In genomic region chr15:26220855-26221254, GRCm38 (mm10) we compare ENCODE assay signal across 25 mouse cellular contexts.
A peak's percentile ranks its signal among the peaks of the same experiment; 100 is the strongest.
DNase-seq lines count a peak whose midpoint lies in the region; ATAC-seq and TF ChIP-seq lines count a peak whose summit lies in the region.
"Had no signal": no experiment of that assay in that cellular context is flagged by ENCODE, and none has a peak within 500 bp of the region (broad histone marks: within the 10 kb centered on the region; RNA-seq: fewer than 3 reads in every experiment).

No protein-coding gene starts in this region.

- TF ChIP-seq POLR2A in brain, embryonic 14.5 days (IDR thresholded peaks at IDR 0.05; ENCODE audit: borderline replicate concordance, extremely low read depth, insufficient read depth, insufficient read length, poor library complexity, severe bottlenecking): no peak

- DNase-seq in heart, adult 11 months: peak; percentile 18
- no peak for DNase-seq in heart, postnatal 14 days
- peak; percentile 83 for DNase-seq in midbrain, embryonic 11.5 days (ENCODE audit: low spot score, missing footprints)
- peak; percentile 12 for DNase-seq in brain, embryonic 14.5 days (ENCODE audit: low read depth)
- DNase-seq in embryo, embryonic 11 days: peak; percentile 5
- DNase-seq in adipocyte (ENCODE audit: low spot score): no peak
- DNase-seq: adrenal gland, adult 2 months; adrenal gland, postnatal 36 days; cerebellum, adult 11 months; cerebellum, adult 8-10 months; cerebellum, postnatal 14 days; gastrocnemius, adult 2 months; gastrocnemius, postnatal 25 days; heart, postnatal 4 days; kidney, adult 2 months had no signal

- intact Hi-C loops in heart, postnatal 14 days (cut with DNase I): no loop called here

- 0 out of 2 replicates have a peak, but pooled peaks cover 3% of the 10 kb centered on the region for H3K4me1 ChIP-seq in midbrain, embryonic 11.5 days (ENCODE audit: control insufficient read depth, insufficient read depth, low read length)
- peaks cover 6% of the 10 kb centered on the region for H3K4me1 ChIP-seq in midbrain, embryonic 13.5 days (replicated peaks)
- H3K4me1 ChIP-seq: embryonic facial prominence, embryonic 15.5 days; heart, embryonic 13.5 days had no signal

- no peaks in the 10 kb centered on the region for H3K36me3 ChIP-seq in midbrain, embryonic 11.5 days (ENCODE audit: control insufficient read depth, insufficient read depth, low read length)
- no peaks in the 10 kb centered on the region for H3K36me3 ChIP-seq in midbrain, embryonic 13.5 days
- H3K36me3 ChIP-seq: embryonic facial prominence, embryonic 15.5 days; heart, embryonic 13.5 days had no signal

- peak; percentile 63; the same call in 1 of the 2 replicates for ATAC-seq in midbrain, embryonic 11.5 days (ENCODE audit: low FRiP score)
- ATAC-seq in midbrain, embryonic 13.5 days: no peak
- ATAC-seq in erythroid progenitor cell, adult 5-6 weeks (replicated peaks; ENCODE audit: low FRiP score, poor library complexity, severe bottlenecking): no peak
- ATAC-seq: activated CD4-positive, CD25-positive, alpha-beta regulatory T cell, adult 4 months; forebrain, embryonic 16.5 days; intestine, embryonic 16.5 days; Patski had no signal

- H3K27ac ChIP-seq in midbrain, embryonic 11.5 days (ENCODE audit: low read depth, low read length): no peak overlapping the region
- H3K27ac ChIP-seq in midbrain, embryonic 13.5 days: no peak overlapping the region
- H3K27ac ChIP-seq: embryonic facial prominence, embryonic 15.5 days; gastrocnemius, adult 2 months; heart, embryonic 13.5 days had no signal

- 22% methylated on average over 3 of the region's 3 CpGs for WGBS in midbrain, embryonic 11.5 days
- 12% methylated on average over 3 of the region's 3 CpGs for WGBS in midbrain, embryonic 13.5 days

- no peak overlapping the region for H3K9ac ChIP-seq in midbrain, embryonic 11.5 days (ENCODE audit: low read length)
- H3K9ac ChIP-seq in midbrain, embryonic 13.5 days (replicated peaks): no peak overlapping the region
- H3K9ac ChIP-seq: embryonic facial prominence, embryonic 15.5 days; heart, embryonic 13.5 days had no signal

- no peaks in the 10 kb centered on the region for H3K9me3 ChIP-seq in midbrain, embryonic 11.5 days (ENCODE audit: control insufficient read depth, low read length)
- no peaks in the 10 kb centered on the region for H3K9me3 ChIP-seq in midbrain, embryonic 13.5 days
- H3K9me3 ChIP-seq: embryonic facial prominence, embryonic 15.5 days had no signal

- TF ChIP-seq CTCF in brain, embryonic 14.5 days (IDR thresholded peaks at IDR 0.05; ENCODE audit: borderline replicate concordance, extremely low read depth, insufficient read depth, insufficient read length): no peak

- no peak overlapping the region for H3K4me3 ChIP-seq in midbrain, embryonic 11.5 days (ENCODE audit: low read depth, low read length)
- H3K4me3 ChIP-seq in midbrain, embryonic 13.5 days (replicated peaks): no peak overlapping the region
- H3K4me3 ChIP-seq: embryonic facial prominence, embryonic 15.5 days; erythroblast, embryonic 14.5 days; gastrocnemius, adult 2 months; heart, embryonic 13.5 days had no signal

- H3K4me2 ChIP-seq in midbrain, embryonic 11.5 days: no peak overlapping the region
- H3K4me2 ChIP-seq in midbrain, embryonic 13.5 days (replicated peaks): no peak overlapping the region
- H3K4me2 ChIP-seq: embryonic facial prominence, embryonic 15.5 days; heart, embryonic 13.5 days had no signal

- H3K27me3 ChIP-seq in midbrain, embryonic 11.5 days (ENCODE audit: control insufficient read depth, insufficient read depth, low read length): no peaks in the 10 kb centered on the region
- H3K27me3 ChIP-seq in midbrain, embryonic 13.5 days: no peaks in the 10 kb centered on the region
- H3K27me3 ChIP-seq: CH12.LX; embryonic facial prominence, embryonic 15.5 days; heart, embryonic 13.5 days; Patski had no signal

Comparison
In these comparisons a context has a peak if more than half of its experiments do, and no peak if none do; other contexts are left out.
1. DNase-seq: peak in heart, adult 11 months (single experiment), midbrain, embryonic 11.5 days (single experiment), brain, embryonic 14.5 days (single experiment) and embryo, embryonic 11 days (single experiment); none in heart, postnatal 14 days (0 of 2) and adipocyte (single experiment).